Mouse (Mus musculus): ENCODE measurements around the gene Rbm42.

GRCm38 (mm10) chr7:30613529-30614112, 36.5 kb downstream of the Rbm42 start:
- TF ChIP-seq CTCF (IDR thresholded peaks at IDR 0.05; ENCODE audit: low read depth) (peak; percentile 73), EP300 (IDR thresholded peaks at IDR 0.05; ENCODE audit: low read depth) (no peak)
